Mouse (Mus musculus) 416B (cell line): ENCODE results near the gene Cpne5.
A peak's percentile ranks its signal among the peaks of the same experiment; 100 is the strongest.

Source experiments
- DNase-seq: peaks from one replicate; pipeline ENCODE4 v3.0.0; 2011; ENCODE audit warnings: low read depth

Cpne5 gene

GRCm38 (mm10) chr17:29168996-29169601 lies 68.9 kb downstream of the Cpne5 start:
- DNase-seq: peak; percentile 46

- no peak for DNase-seq
Observed at GRCm38 (mm10) chr17:29168438-29168837, 69.5 kb downstream of the Cpne5 start.

- DNase-seq: no peak
Observed at GRCm38 (mm10) chr17:29167371-29167770, 70.6 kb downstream of the Cpne5 start.

- DNase-seq: peak; percentile 40
Observed at GRCm38 (mm10) chr17:29165967-29166578, 71.9 kb downstream of the Cpne5 start.

- DNase-seq: no peak
Observed at GRCm38 (mm10) chr17:29165452-29165851, 72.5 kb downstream of the Cpne5 start.

- peak; percentile 96 for DNase-seq
Observed at GRCm38 (mm10) chr17:29164469-29165111, 73.4 kb downstream of the Cpne5 start.

GRCm38 (mm10) chr17:29162334-29162733 lies 75.6 kb downstream of the Cpne5 start:
- no peak for DNase-seq

- no peak for DNase-seq
Observed at GRCm38 (mm10) chr17:29159743-29160455, 78.1 kb downstream of the Cpne5 start.

GRCm38 (mm10) chr17:29159320-29159719 lies 78.6 kb downstream of the Cpne5 start:
- DNase-seq: no peak

GRCm38 (mm10) chr17:29158899-29159298 lies 79.1 kb downstream of the Cpne5 start:
- no peak for DNase-seq

GRCm38 (mm10) chr17:29156866-29157265 lies 81.1 kb downstream of the Cpne5 start:
- no peak for DNase-seq

- no peak for DNase-seq
Observed at GRCm38 (mm10) chr17:29156396-29156795, 81.6 kb downstream of the Cpne5 start.

GRCm38 (mm10) chr17:29155355-29156135 lies 82.4 kb downstream of the Cpne5 start:
- DNase-seq: no peak

GRCm38 (mm10) chr17:29154247-29154646 lies 83.7 kb downstream of the Cpne5 start:
- peak; percentile 47 for DNase-seq

GRCm38 (mm10) chr17:29152547-29152946 lies 85.4 kb downstream of the Cpne5 start:
- no peak for DNase-seq

- DNase-seq: no peak
Observed at GRCm38 (mm10) chr17:29149766-29150165, 88.2 kb downstream of the Cpne5 start.

GRCm38 (mm10) chr17:29147773-29148172 lies 90.2 kb downstream of the Cpne5 start:
- DNase-seq: no peak

- no peak for DNase-seq
Observed at GRCm38 (mm10) chr17:29147273-29147672, 90.7 kb downstream of the Cpne5 start.

- no peak for DNase-seq
Observed at GRCm38 (mm10) chr17:29145101-29145500, 92.9 kb downstream of the Cpne5 start.

GRCm38 (mm10) chr17:29143266-29143665 lies 94.7 kb downstream of the Cpne5 start:
- DNase-seq: no peak

- no peak for DNase-seq
Observed at GRCm38 (mm10) chr17:29141577-29141976, 96.4 kb downstream of the Cpne5 start.

GRCm38 (mm10) chr17:29137906-29138305 lies 100.1 kb downstream of the Cpne5 start:
- DNase-seq: no peak
